Mouse (Mus musculus): ENCODE measurements at regions not wholly inside any gene's neighbourhood (a gene's known extent, or its start where the extent isn't known, plus 50 kb on each side); places are given as distances from the start of the nearest gene placed in this dataset.

DNA sequence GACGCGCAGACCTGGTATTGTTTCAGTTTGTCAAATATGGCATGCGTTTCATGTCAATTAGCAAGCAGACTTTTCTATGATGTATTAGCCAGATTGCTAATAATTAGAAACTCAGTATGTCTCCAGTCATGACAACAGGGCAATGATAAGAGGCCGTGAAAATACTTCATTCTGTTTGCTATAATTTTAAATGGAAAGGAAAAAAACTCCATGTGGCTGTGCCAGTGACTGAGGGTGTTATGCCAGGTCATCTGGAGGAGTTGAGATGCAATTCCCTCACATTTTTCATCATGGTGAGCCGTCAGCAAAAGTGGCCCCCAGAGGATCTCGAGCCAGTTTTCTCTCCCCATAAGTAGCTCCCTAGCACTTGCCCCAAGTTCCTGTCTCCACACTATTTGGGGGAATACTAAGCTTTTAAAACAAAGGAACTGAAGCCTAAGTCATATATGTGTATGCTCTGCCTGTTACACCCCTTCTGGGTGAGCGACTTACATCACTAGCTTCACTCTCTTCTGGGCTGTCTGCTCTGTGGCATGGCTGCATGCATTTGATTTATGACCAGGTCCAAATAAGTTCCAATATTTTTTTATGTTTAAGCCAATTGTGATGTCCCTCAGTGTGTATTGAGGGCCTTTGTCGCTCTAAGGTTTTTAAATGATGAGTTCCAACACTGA, 681.4 kb downstream of the Utrn start:
- no peak for DNase-seq (ENCODE audit: inconsistent age in 2 of 2, low spot score in 1 of 2)

DNA sequence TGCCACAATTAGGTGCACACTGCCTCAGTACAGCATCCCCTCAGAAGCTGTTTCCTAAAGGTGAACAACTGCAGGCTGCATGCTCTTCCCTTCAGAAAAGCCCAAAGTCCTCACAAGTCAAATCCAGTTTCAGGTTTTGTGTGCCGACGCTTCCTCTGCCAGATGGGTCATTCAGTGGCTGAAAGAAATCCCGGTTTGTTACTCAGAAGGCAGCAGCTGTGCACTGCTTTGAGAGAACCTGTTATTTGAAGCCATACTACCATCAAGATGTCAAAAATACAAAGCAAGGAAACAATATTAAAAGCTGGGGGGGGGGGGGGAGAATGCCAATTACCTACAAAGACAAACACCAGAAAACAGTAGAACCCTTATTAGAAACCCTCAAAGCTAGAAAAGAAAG, 678.7 kb downstream of the Utrn start:
- DNase-seq (ENCODE audit: inconsistent age in 2 of 2, low spot score in 1 of 2): no peak

DNA sequence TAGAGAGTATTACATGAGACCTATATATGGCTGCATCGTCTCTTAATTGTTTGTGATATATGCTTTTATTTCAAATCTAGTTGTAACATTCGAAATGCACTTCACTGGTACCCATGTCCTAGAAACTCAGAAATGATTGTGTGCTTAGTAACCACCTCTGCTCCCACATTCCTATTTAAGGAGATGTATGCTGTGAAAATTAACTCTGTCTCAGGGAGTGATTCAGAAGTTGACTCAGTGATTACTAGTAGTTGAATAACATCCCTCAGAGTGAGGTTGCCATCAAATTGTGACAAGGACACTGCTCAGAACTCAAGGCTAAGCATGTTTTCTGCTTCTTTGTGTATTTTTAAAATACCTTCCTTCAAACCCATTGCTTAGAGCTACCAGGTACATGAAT, 661.9 kb downstream of the Utrn start:
- peak in 1 of 2 experiments; percentile 47 for DNase-seq (ENCODE audit: inconsistent age in 2 of 2, low spot score in 1 of 2)

DNA sequence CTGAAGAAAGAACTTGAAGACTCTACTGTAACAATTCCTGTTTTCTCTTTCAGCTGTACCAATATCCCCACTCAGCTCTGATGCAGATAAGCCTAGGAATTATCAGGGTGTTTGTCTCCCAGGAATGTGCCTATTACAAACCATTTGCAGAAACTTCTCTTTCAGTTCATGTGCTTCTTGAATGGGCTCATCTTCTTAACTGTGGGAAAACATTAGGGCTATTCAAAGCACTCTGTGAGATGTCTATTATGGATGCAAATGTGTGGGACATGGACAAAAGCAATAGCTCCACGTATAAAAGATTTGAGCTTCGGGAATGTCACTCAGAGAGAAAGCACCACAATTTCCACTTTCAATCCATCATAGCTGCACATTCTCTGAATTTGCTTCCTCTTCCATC, 659.0 kb downstream of the Utrn start:
- DNase-seq (ENCODE audit: inconsistent age in 2 of 2, low spot score in 1 of 2): no peak

DNA sequence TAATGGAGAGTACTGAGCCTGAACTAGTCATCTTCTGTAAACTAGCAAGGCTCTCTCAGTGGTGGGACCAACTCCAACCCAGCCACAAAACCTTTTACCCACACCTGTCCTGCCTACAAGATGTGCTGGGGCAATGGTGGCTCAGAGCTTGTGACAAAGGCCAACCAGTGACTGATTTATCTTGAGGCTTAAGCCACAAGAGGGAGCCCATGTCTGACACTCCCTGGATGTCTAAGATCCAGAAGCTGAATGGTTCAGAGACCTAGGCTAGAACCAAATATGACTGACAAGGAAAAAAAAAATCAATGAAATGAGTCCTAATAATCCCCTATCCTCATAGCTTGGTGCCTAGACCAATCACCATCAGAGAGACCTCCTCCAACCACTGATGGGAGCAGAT, 650.3 kb downstream of the Utrn start:
- DNase-seq (ENCODE audit: inconsistent age in 2 of 2, low spot score in 1 of 2): peak in 1 of 2 experiments; percentile 59

DNA sequence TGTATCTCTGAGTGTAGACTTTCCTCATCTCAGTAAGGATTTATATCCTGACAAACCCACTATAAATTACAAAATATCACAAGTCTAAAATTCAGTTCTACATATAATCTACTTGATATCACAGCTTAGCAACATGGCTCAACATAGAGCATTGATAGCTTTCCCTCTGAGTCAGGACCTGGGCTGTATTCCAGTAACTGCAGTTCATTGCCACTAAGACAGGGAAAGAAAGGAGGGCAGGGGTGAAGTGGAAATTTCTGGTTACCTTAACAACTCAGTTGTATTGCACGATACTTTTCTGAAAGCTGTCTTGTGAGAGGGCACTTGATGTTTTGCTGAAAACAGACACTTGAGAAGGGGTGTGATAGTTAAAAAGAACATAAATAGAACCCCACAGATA, 635.0 kb downstream of the Utrn start:
- DNase-seq (ENCODE audit: inconsistent age in 2 of 2, low spot score in 1 of 2): peak in 1 of 2 experiments; percentile 66

DNA sequence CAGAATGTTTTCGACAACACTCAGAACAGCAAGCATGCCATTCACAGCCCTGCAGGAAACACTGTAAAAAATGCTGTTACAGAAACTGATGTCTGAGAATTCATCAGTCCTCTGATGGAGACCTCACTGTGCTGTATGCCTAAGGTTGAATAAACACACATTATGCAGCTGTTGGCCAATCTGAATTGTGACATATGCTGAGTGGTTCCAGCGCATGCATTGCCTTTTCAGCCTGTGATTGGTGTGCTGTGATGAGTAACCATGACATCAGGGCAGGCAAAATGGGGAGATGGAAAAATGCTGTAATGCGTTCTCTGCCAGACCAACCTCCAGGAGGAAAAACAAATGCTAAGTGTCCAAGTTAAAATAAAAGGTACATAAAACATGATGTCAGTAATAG, 620.3 kb downstream of the Utrn start:
- peak in 1 of 2 experiments; percentile 43 for DNase-seq (ENCODE audit: inconsistent age in 2 of 2, low spot score in 1 of 2)

DNA sequence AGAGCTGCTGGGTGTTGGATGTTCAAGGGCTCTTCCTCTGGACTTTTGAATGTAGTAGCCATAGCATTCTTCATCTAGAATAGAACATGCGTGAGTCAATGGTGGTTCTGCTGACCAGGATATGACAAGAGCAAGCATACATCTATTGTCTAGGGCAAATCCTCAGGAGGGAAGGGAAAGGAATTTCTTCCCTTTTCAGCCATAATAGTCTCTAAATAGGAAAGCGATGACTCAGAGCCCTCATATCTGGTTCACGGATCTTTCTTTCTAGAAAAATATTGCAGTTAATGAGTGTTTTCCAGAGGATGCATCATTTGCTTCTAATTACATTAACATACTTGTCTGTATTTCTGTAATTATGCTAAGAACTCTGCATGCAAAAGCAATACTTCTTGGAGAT, 615.9 kb downstream of the Utrn start:
- DNase-seq (ENCODE audit: inconsistent age in 2 of 2, low spot score in 1 of 2): no peak

DNA sequence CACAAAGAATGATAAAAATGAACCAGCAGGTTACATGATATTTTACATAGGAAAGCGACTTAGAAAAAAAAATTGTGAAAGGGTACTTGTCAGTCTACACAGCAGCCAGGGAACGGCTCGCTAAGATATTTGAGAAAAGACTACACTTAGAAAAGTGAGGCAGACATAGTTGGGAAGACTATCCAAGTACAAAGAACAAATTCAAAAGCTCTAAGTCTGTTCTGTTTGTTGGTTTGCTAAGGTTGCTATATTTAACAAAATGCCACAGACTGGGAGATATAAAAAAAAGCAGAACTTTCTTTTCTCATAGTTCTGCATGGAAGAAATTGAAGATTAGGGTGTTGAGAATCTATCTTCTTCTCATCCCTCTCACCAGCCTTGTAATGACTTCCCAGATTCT, 583.5 kb downstream of the Utrn start:
- DNase-seq (ENCODE audit: inconsistent age in 2 of 2, low spot score in 1 of 2): no peak

DNA sequence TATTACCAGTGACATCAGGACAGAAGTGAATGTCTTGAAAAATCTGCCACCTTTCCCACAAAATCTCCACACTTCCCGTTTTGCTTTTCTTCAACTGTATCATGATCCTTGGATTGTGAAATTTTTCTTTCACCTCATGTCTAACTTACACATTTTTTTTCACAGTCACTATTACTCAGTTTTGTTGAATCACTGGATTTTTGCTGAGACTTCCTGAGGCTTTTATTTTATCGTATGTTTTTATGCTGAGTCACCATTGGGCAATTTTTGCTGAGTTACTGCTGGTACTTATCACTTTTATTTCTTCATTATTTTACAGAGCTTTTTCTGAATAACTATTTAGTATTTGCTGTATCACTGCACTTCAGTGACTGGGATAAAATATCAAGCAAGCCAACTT, 570.3 kb downstream of the Utrn start:
- peak in 1 of 2 experiments; percentile 22 for DNase-seq (ENCODE audit: inconsistent age in 2 of 2, low spot score in 1 of 2)

DNA sequence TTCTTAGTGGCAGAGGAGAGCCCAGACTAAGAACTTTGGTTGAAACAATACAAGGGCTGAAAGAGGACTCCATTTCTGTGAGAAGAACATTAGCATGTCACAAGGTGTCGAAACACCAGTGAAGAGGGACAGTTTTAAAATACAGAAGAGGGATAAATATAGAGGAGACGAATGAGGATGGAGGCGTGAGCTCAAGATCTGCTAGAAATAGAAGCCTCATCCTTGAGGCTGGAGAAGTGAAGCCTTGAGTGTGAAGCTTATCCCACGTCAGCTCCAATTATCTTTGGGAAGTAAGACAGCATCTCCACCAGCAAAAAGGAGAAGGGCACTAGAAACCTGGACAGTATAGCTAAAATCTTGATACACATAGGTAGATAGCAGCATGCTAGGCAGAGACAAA, 566.8 kb downstream of the Utrn start:
- DNase-seq (ENCODE audit: inconsistent age in 2 of 2, low spot score in 1 of 2): no peak

DNA sequence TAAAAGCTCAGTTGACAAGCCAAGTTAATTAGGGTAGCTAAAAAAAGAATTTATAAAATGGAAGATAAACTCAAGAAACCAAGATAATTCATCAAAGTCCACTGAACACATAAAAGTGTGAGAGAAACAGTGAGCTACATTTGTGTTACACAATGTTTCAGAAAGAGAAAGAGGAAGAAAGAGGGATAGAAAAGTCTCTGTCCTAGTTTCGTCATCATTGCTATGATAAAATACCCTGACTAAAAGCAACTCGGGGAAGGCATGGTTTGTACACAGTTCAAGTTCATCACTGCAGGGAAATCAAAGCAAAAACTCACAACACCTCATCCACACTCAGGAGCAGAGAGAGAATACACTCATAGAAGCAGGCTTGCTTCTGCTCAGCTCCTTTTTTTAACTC, 548.9 kb downstream of the Utrn start:
- no peak for DNase-seq (ENCODE audit: inconsistent age in 2 of 2, low spot score in 1 of 2)
